Mouse (Mus musculus): Measurements from ENCODE around the gene T. TPM values are rescaled to one million over a fixed set of nuclear protein-coding genes. Genes with fewer than 3 reads are reported as not detected.

Gene T
- total and polyA plus RNA-seq, 3 experiments = 0.05 TPM; not detected in 2

GRCm38 (mm10) chr17:8413656-8414055, 20.6 kb upstream of the T start:
- TF ChIP-seq GATA2 (IDR thresholded peaks at IDR 0.05; ENCODE audit: borderline replicate concordance, low read depth, low read length) = no peak
- no peak for TF ChIP-seq POLR2AphosphoS5 (IDR thresholded peaks at IDR 0.05; ENCODE audit: insufficient replicate concordance, low read depth, low read length)
- TF ChIP-seq TAL1 (conservative IDR thresholded peaks at IDR 0.05; ENCODE audit: low read depth, low read length) = no peak
- TF ChIP-seq GATA1 (IDR thresholded peaks at IDR 0.05; ENCODE audit: borderline replicate concordance, low read length) = no peak
- DNase-seq (ENCODE audit: low spot score) = no peak
- H3K36me3 ChIP-seq (replicated peaks) = no peaks in the 10 kb centered on the region
- H3K9me3 ChIP-seq (replicated peaks) = no peaks in the 10 kb centered on the region
- H3K27me3 ChIP-seq (ENCODE audit: insufficient read depth, low read length) = peaks cover 24% of the 10 kb centered on the region
- ATAC-seq (ENCODE audit: extremely low read depth, insufficient number of reproducible peaks, low FRiP score, poor library complexity, severe bottlenecking) = no peak
- H3K4me3 ChIP-seq (ENCODE audit: low read depth, low read length) = no peak overlapping the region
- H3K4me1 ChIP-seq (ENCODE audit: insufficient read depth, low read depth, low read length) = peaks cover 6% of the 10 kb centered on the region; the same call in 1 of the 2 replicates

DNA sequence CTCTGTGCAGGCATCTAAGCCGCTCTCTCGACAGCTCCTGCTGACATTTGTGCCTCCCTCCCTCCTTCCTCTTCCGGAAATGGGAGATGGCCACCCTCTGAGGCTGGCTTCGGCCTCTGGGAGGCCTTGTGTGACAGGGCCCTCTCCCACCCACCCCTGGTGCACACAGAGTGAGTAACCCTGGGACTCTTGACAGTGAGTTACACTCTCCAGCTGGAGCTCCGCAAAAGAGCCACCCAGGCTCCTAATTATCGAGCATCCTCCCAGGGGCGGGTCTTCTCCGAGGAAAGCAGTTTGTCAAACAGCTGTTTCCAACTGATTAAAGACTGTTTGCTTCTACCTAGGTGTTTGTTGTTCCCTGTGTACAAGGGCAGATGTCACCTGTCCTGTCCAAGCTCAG, 18.7 kb upstream of the T start:
- TF ChIP-seq CTCF (IDR thresholded peaks at IDR 0.05; ENCODE audit: low read depth, low read length) (no peak), GATA2 (IDR thresholded peaks at IDR 0.05; ENCODE audit: borderline replicate concordance, low read depth, low read length) (no peak), GATA1 (IDR thresholded peaks at IDR 0.05; ENCODE audit: borderline replicate concordance, low read length) (no peak), POLR2AphosphoS5 (IDR thresholded peaks at IDR 0.05; ENCODE audit: insufficient replicate concordance, low read depth, low read length) (no peak), TAL1 (conservative IDR thresholded peaks at IDR 0.05; ENCODE audit: low read depth, low read length) (no peak)
- no peak overlapping the region for H3K4me3 ChIP-seq (ENCODE audit: low read depth, low read length)
- no peaks in the 10 kb centered on the region for H3K4me1 ChIP-seq (ENCODE audit: insufficient read depth, low read depth, low read length)
- peaks cover 24% of the 10 kb centered on the region for H3K27me3 ChIP-seq (ENCODE audit: insufficient read depth, low read length)
- DNase-seq (ENCODE audit: low spot score) = no peak
- no peaks in the 10 kb centered on the region for H3K36me3 ChIP-seq (replicated peaks)
- no peak for ATAC-seq (ENCODE audit: extremely low read depth, insufficient number of reproducible peaks, low FRiP score, poor library complexity, severe bottlenecking)
- H3K9me3 ChIP-seq (replicated peaks) = no peaks in the 10 kb centered on the region

DNA sequence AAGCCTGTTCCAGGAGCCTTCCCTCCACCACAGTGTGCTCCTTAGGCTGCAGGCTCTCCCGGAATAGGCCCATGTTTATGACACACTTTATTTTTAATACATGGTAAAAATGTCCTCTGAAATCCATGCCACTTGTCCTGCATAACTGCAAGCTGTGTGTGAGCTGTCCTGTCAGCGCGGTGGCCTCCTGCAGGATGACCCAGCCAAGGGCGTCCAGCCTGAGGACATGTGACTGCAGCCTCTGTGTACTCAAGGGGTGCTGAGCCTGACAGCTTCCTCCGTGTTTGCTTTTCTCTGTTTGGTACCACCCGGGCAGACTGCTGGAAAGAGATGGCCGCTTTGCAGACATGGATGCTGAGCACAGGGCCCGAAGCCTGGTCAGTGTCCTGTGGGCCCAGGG, 17.4 kb upstream of the T start:
- TF ChIP-seq TAL1 (conservative IDR thresholded peaks at IDR 0.05; ENCODE audit: low read depth, low read length) (no peak), POLR2AphosphoS5 (IDR thresholded peaks at IDR 0.05; ENCODE audit: insufficient replicate concordance, low read depth, low read length) (no peak), CTCF (IDR thresholded peaks at IDR 0.05; ENCODE audit: low read depth, low read length) (no peak), GATA2 (IDR thresholded peaks at IDR 0.05; ENCODE audit: borderline replicate concordance, low read depth, low read length) (no peak)
- Histone ChIP-seq H3K4me3 (ENCODE audit: low read depth, low read length) (no peak overlapping the region), H3K36me3 (replicated peaks) (no peaks in the 10 kb centered on the region), H3K9me3 (replicated peaks) (no peaks in the 10 kb centered on the region), H3K4me1 (ENCODE audit: insufficient read depth, low read depth, low read length) (no peaks in the 10 kb centered on the region), H3K27me3 (ENCODE audit: insufficient read depth, low read length) (peaks cover 24% of the 10 kb centered on the region)
- ATAC-seq (ENCODE audit: extremely low read depth, insufficient number of reproducible peaks, low FRiP score, poor library complexity, severe bottlenecking) (no peak), DNase-seq (ENCODE audit: low spot score) (no peak)

DNA sequence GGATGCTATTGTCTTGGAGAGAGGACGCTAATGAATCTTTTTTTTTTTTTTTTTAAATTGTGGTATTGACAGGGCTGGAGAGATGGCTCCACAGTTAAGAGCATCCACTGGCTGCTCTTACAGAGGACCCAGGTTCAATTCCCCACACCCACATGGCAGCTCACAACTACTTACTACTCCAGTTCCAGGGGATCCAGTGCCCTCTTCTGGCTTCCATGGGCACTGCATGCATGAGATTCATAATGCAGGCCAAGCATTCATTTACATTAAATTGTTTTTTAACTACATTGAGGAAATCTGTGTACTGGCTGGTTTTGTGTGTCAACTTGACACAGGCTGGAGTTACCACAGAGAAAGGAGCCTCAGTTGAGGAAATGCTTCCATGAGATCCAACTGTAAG, 13.5 kb upstream of the T start:
- DNase-seq (ENCODE audit: low spot score) = no peak
- TF ChIP-seq CTCF (IDR thresholded peaks at IDR 0.05; ENCODE audit: low read depth, low read length) (no peak; the same call in 1 of the 2 replicates), POLR2AphosphoS5 (IDR thresholded peaks at IDR 0.05; ENCODE audit: insufficient replicate concordance, low read depth, low read length) (no peak), TAL1 (conservative IDR thresholded peaks at IDR 0.05; ENCODE audit: low read depth, low read length) (no peak), GATA1 (IDR thresholded peaks at IDR 0.05; ENCODE audit: borderline replicate concordance, low read length) (no peak), GATA2 (IDR thresholded peaks at IDR 0.05; ENCODE audit: borderline replicate concordance, low read depth, low read length) (no peak)

DNA sequence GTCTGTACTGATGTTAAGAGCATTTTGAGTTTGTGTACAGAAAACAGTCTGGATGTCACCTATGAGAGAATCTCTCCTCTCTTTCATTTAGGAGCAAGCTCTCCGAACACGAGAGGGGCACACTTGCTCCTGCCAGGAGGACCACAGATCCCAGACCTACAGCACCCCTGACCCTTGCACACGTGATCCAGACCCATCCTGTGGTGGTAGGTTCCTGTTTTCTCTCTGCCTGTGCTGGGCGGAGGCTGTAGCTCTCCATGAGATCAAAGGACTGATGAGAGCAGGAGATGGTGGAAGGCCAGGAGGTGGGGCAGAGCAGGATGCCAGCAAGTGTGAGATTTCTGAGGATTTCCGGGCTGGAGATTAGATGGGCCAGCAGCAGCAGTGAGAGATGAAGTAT, 12.7 kb upstream of the T start:
- H3K4me3 ChIP-seq (ENCODE audit: low read depth, low read length) = no peak overlapping the region
- no peak for DNase-seq (ENCODE audit: low spot score)
- no peak for ATAC-seq (ENCODE audit: extremely low read depth, insufficient number of reproducible peaks, low FRiP score, poor library complexity, severe bottlenecking)

More for the DNA sequence above, 13.5 kb upstream of the T start:
- no peak overlapping the region for H3K4me3 ChIP-seq (ENCODE audit: low read depth, low read length)
- ATAC-seq (ENCODE audit: extremely low read depth, insufficient number of reproducible peaks, low FRiP score, poor library complexity, severe bottlenecking) = no peak
- H3K27me3 ChIP-seq (ENCODE audit: insufficient read depth, low read length) = peaks cover 11% of the 10 kb centered on the region
- H3K9me3 ChIP-seq (replicated peaks) = no peaks in the 10 kb centered on the region
- H3K4me1 ChIP-seq (ENCODE audit: insufficient read depth, low read depth, low read length) = no peaks in the 10 kb centered on the region
- H3K36me3 ChIP-seq (replicated peaks) = no peaks in the 10 kb centered on the region

GRCm38 (mm10) chr17:8423283-8423682, 10.9 kb upstream of the T start:
- DNase-seq (ENCODE audit: low spot score) = no peak
- H3K27me3 ChIP-seq (ENCODE audit: insufficient read depth, low read length) = no peaks in the 10 kb centered on the region
- no peaks in the 10 kb centered on the region for H3K4me1 ChIP-seq (ENCODE audit: insufficient read depth, low read depth, low read length)
- TF ChIP-seq CTCF (IDR thresholded peaks at IDR 0.05; ENCODE audit: low read depth, low read length) (peak; percentile 58; the same call in 1 of the 2 replicates), POLR2AphosphoS5 (IDR thresholded peaks at IDR 0.05; ENCODE audit: insufficient replicate concordance, low read depth, low read length) (no peak)
- no peak for ATAC-seq (ENCODE audit: extremely low read depth, insufficient number of reproducible peaks, low FRiP score, poor library complexity, severe bottlenecking)
- H3K36me3 ChIP-seq (replicated peaks) = no peaks in the 10 kb centered on the region
- H3K9me3 ChIP-seq (replicated peaks) = no peaks in the 10 kb centered on the region
- H3K4me3 ChIP-seq (ENCODE audit: low read depth, low read length) = no peak overlapping the region

More for the DNA sequence above, 12.7 kb upstream of the T start:
- Histone ChIP-seq H3K9me3 (replicated peaks) (no peaks in the 10 kb centered on the region), H3K4me1 (ENCODE audit: insufficient read depth, low read depth, low read length) (no peaks in the 10 kb centered on the region), H3K36me3 (replicated peaks) (no peaks in the 10 kb centered on the region), H3K27me3 (ENCODE audit: insufficient read depth, low read length) (peaks cover 6% of the 10 kb centered on the region)
- TF ChIP-seq POLR2AphosphoS5 (IDR thresholded peaks at IDR 0.05; ENCODE audit: insufficient replicate concordance, low read depth, low read length) (no peak), GATA2 (IDR thresholded peaks at IDR 0.05; ENCODE audit: borderline replicate concordance, low read depth, low read length) (no peak), CTCF (IDR thresholded peaks at IDR 0.05; ENCODE audit: low read depth, low read length) (no peak), GATA1 (IDR thresholded peaks at IDR 0.05; ENCODE audit: borderline replicate concordance, low read length) (no peak), TAL1 (conservative IDR thresholded peaks at IDR 0.05; ENCODE audit: low read depth, low read length) (no peak)

GRCm38 (mm10) chr17:8429436-8429835, 4.8 kb upstream of the T start:
- Histone ChIP-seq H3K4me3 (ENCODE audit: low read depth, low read length) (no peak overlapping the region), H3K36me3 (replicated peaks) (no peaks in the 10 kb centered on the region), H3K9me3 (replicated peaks) (no peaks in the 10 kb centered on the region), H3K4me1 (ENCODE audit: insufficient read depth, low read depth, low read length) (no peaks in the 10 kb centered on the region), H3K27me3 (ENCODE audit: insufficient read depth, low read length) (peaks cover 23% of the 10 kb centered on the region)
- ATAC-seq (ENCODE audit: extremely low read depth, insufficient number of reproducible peaks, low FRiP score, poor library complexity, severe bottlenecking) (no peak), DNase-seq (ENCODE audit: low spot score) (no peak)
- TF ChIP-seq CTCF (IDR thresholded peaks at IDR 0.05; ENCODE audit: low read depth, low read length) (no peak), TAL1 (conservative IDR thresholded peaks at IDR 0.05; ENCODE audit: low read depth, low read length) (no peak), GATA1 (IDR thresholded peaks at IDR 0.05; ENCODE audit: borderline replicate concordance, low read length) (no peak), POLR2AphosphoS5 (IDR thresholded peaks at IDR 0.05; ENCODE audit: insufficient replicate concordance, low read depth, low read length) (no peak), GATA2 (IDR thresholded peaks at IDR 0.05; ENCODE audit: borderline replicate concordance, low read depth, low read length) (no peak)
